Mouse (Mus musculus): ENCODE results near the gene Rasl12.
A peak's percentile ranks its signal among the peaks of the same experiment; 100 is the strongest.

Rasl12 gene

GRCm38 (mm10) chr9:65458975-65459374, 60.7 kb downstream of the Rasl12 start:
- no peak for DNase-seq

DNA sequence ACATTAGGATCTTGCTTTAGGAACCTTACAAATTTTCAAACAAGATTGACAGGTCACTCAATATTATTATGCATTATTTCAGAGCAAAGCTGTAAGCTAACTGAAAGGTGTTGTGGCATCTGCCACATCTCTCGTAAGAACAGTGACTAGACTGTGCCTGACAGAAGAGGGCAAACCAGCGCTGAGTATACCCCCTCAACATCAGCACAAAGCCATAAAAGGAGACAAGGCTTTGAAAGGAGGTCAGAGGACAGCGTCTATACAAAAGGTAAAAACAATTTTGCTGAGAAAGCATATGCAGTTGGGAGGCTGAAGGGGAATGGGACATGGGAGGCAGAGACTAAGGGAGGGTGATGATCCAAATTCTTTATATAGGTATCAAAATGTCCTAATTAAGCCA, 61.9 kb downstream of the Rasl12 start:
- DNase-seq = no peak

DNA sequence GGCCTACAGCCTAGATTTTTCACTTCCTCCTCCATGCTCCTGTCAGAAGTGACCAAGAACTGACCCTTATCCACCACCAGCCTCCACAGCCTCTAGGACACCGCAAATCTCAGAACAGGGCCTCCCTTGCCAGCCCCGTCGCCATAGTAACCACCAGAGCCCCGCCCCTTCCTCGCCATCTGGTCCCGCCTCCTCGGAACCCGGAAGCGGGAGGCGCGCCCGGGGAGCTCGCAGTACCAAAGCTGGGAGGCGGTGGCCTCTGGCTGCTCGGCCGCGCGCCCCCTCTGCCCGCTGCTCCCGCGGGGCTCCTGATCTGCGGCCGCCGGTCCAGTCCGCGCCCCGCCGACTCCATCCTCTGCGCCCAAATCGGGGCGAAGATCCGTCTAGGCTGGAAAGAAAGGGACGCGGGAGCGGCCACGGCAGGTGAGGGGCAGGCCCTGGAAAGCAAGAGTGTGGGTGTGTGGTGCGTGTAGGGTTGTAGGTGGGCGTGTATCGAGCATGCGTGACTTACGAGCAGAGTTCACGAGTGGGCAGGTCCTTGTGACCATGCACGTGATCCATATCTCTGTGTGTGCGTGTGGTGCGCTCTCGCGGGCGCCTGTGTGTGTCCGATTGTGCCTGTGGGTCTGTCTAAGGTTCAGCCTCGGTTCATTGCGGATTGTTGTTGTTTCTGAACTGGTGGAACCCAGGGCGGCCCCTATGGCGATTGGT, 62.6 kb downstream of the Rasl12 start, which contains the start of gene Spg21:
Gene Spg21 (plus strand): TSS at position 216 of the 711 bp plus-strand sequence.
- peak; percentile 98 for DNase-seq

DNA sequence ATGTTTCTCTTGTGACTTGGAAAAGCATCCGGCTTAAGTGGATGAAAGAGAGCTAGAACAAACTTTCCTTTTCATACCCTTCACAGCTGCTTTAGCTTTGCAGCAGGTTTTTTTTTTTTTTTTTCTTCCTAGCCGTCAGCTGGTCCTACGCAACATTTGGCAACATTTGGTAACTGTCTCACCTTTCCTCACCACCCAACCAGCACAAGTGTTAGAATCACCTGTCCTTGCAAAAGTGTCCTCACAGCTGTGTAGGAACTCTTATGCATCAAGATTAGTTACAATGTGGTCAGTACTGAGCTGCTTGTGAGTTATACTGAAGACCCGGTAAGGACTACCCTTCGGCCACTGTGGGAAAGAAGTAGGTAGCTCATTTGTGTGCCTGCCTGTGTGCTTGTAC, 64.2 kb downstream of the Rasl12 start:
- peak; percentile 7 for DNase-seq

DNA sequence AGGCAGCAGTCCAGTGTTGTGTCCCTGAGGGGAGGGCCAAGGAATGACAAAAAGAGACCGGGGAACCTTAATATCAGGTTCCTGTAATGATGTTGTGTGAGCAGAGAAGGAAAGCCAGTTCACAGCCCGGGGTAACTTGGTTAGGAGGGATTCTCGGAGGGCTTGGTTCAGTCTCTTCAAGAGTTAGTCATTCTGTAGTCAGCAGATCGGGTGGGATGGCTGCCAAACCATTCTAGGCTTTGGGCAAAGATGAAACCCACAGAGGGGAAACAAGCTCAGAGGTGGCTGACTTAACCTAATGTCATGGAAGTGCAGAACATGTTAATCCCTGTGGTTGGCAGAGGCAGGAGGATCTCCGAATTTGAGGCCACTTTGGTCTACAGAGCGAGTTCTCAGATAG, 65.9 kb downstream of the Rasl12 start:
- DNase-seq = peak; percentile 29

Data from lung, postnatal 14 days (tissue).